Mouse (Mus musculus): ENCODE data around the gene Zfp605. TPM values are rescaled to one million over a fixed set of nuclear protein-coding genes. Genes with fewer than 3 reads are reported as not detected.

Gene Zfp605
- polyA plus RNA-seq, 1 experiment from 2014 or later = 16.9 TPM

DNA sequence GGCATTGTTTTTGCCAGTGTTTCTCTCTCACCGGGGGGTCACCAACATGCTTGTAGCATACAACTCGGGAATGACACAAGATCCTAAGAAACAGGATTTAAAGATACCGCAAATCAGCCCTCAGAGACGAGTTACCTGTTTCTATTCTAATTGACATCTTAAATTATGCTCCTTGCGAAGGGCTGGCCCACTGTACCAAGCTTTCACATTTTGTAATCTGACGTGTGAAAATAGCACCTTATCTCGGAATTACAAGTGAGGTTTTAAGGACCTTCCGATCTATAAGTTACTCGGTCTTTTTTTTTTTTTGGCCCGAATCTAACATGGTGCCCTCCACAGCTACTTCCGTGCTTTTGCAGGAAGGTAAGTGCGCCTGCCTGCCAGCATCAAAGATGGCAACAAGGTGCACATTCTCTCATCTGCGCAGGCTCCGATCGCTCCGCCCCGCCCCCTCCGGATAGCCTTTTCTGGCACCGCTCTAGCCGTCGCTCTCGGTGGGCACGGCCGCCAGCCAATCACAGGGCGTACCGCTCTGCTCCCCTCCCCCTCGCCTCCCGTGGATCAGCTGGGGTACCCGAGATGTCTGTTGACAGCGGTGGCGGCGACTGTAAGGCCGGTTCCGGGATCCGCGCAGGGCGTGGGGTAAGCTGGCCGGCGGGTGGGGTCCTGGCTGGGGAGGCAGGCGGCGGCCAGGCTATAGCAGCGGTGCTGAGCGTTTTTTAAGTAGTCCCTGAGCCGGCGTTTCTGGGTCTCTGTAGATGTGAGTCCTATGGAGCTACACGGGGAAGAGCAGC, 25.6 kb downstream of the Zfp605 start, which contains the start of gene Chfr:
Gene Chfr (plus strand): TSS at position 550 of the 794 bp plus-strand sequence.
- Histone ChIP-seq H3K9ac (replicated peaks) (peak within 1 kb of the TSS; percentile 93), H3K4me1 (replicated peaks) (peaks cover 12% of the 10 kb centered on the region), H3K36me3 (peaks cover 29% of the 10 kb centered on the region), H3K9me3 (no peaks in the 10 kb centered on the region), H3K4me3 (replicated peaks) (peak within 1 kb of the TSS; percentile 76), H3K27me3 (no peaks in the 10 kb centered on the region), H3K4me2 (replicated peaks) (peak within 1 kb of the TSS; percentile 72), H3K27ac (peak within 1 kb of the TSS; percentile 76)
- WGBS = 4% methylated on average over 46 of the region's 46 CpGs
- peak; percentile 99 for ATAC-seq

DNA sequence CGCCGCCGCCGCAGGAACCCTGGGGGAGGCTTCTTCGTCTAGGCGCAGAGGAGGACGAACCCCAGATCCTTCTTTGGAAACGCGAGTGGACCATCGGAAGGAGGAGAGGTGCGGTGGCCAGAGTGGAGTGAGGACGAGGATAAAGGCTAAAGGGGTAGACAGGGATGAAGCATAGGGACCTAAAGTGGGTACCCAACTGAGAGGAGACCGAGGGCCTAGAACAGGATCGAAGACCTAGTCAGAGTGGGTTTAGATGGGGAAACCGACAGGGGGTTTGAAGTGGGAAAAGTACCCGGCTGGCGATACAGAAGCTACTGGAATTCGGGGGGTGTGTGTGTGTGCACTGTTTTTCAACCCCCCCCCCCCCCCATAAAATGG, 26.2 kb downstream of the Zfp605 start:
- Histone ChIP-seq H3K27me3 (no peaks in the 10 kb centered on the region), H3K9ac (replicated peaks) (peak overlapping the region; percentile 93), H3K27ac (peak overlapping the region; percentile 76), H3K4me2 (replicated peaks) (peak overlapping the region; percentile 72), H3K9me3 (no peaks in the 10 kb centered on the region), H3K36me3 (peaks cover 29% of the 10 kb centered on the region), H3K4me3 (replicated peaks) (peak overlapping the region; percentile 76), H3K4me1 (replicated peaks) (peaks cover 12% of the 10 kb centered on the region)
- ATAC-seq = peak; percentile 61; the same call in 1 of the 2 replicates
- WGBS = 8% methylated on average over 18 of the region's 18 CpGs

DNA sequence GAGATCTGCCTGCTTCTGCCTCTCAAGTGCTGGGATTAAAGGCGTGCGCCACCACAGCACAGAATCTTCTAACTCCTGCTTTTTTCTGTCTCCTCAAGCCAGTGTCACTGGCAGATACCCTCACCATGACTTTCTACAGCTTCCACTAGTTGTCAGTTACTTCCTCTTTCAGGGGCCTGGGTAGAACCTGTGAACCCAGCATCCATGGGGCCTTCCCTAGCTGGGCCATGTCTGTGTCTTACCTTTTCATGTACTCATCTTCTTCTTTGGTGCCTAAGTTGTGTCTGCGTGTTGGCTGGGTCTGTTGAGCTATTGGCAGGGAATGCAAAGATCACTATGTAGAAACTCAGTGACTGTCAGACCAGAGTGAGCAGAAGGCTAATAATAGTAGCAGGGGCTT, 27.9 kb downstream of the Zfp605 start:
- no peak overlapping the region for H3K27ac ChIP-seq
- peaks cover 12% of the 10 kb centered on the region for H3K4me1 ChIP-seq (replicated peaks)
- 95% methylated on average over 3 of the region's 3 CpGs for WGBS
- H3K9me3 ChIP-seq = no peaks in the 10 kb centered on the region
- H3K27me3 ChIP-seq = no peaks in the 10 kb centered on the region
- H3K4me2 ChIP-seq (replicated peaks) = no peak overlapping the region
- H3K4me3 ChIP-seq (replicated peaks) = no peak overlapping the region
- no peak overlapping the region for H3K9ac ChIP-seq (replicated peaks)
- peaks cover 40% of the 10 kb centered on the region for H3K36me3 ChIP-seq
- ATAC-seq = no peak

DNA sequence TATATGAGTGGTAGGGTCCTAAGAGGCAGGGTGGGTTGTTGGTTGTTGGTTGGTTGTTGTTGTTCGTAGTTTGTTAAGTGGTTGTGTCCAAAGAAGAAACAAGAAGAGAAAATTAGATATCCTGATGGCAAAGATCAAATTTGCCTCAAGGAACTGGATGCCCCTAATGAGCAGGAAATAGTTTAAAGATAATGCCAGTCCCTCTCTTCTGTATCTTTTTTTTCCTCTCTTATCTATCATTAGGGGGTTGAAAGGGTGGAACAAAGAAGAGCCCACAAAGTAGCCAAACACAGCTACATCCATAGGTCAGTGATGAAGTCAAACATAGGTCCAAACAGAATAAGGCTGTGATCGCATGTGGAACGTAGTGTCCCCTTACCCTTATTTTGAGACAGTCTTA, 29.4 kb downstream of the Zfp605 start:
- peaks cover 53% of the 10 kb centered on the region for H3K36me3 ChIP-seq
- H3K9me3 ChIP-seq = no peaks in the 10 kb centered on the region
- no peak overlapping the region for H3K9ac ChIP-seq (replicated peaks)
- WGBS = 97% methylated on average over 3 of the region's 3 CpGs
- H3K4me1 ChIP-seq (replicated peaks) = peaks cover 12% of the 10 kb centered on the region
- H3K27ac ChIP-seq = no peak overlapping the region
- ATAC-seq = no peak
- H3K4me3 ChIP-seq (replicated peaks) = no peak overlapping the region
- no peaks in the 10 kb centered on the region for H3K27me3 ChIP-seq
- H3K4me2 ChIP-seq (replicated peaks) = no peak overlapping the region

DNA sequence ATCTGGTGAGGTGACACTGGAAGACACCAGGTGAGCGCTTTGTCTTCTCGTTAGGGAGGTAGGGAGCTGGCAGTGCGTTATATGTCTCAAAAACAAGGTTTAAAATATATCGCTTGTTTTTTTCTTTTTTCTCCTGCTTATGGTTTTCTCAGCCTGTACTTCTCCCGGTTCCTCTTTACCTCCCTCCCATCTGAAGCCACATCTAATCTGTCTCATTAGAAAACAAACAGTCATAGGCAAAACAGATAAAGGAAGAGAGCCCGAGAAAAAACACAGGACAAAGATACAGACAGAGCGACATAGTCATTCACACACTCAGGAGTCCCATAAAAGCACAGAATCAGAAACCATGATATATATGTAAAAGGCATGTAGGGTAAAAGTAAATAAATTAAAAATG, 30.5 kb downstream of the Zfp605 start:
- Histone ChIP-seq H3K9me3 (no peaks in the 10 kb centered on the region), H3K27ac (no peak overlapping the region), H3K4me3 (replicated peaks) (no peak overlapping the region), H3K4me1 (replicated peaks) (peaks cover 12% of the 10 kb centered on the region), H3K36me3 (peaks cover 63% of the 10 kb centered on the region), H3K27me3 (no peaks in the 10 kb centered on the region), H3K9ac (replicated peaks) (no peak overlapping the region), H3K4me2 (replicated peaks) (no peak overlapping the region)
- no peak for ATAC-seq
- WGBS = 92% methylated on average over 7 of the region's 7 CpGs

DNA sequence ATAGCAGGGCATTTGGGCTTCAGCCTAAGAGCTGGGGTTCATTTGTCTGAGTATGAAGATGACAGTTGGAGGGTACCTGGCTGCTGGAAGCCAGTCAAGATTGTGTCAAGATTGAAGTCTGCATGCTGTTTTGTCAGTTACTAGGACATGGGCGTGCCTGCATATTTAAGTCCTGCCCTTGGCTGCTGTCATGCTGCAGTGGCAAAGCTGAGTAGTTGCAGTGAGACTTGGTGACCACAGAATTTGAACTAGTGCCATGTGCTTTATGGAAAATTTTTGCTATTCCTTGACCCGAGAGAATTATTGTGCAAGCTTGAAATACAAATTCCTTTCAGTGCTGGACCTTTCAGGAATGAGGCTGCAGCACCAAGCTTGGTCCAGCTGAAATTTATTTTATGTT, 32.4 kb downstream of the Zfp605 start:
- no peaks in the 10 kb centered on the region for H3K27me3 ChIP-seq
- WGBS = 91% methylated on average over 2 of the region's 2 CpGs
- peaks cover 80% of the 10 kb centered on the region for H3K36me3 ChIP-seq
- no peak overlapping the region for H3K9ac ChIP-seq (replicated peaks)
- no peak for ATAC-seq
- no peak overlapping the region for H3K4me3 ChIP-seq (replicated peaks)
- H3K4me2 ChIP-seq (replicated peaks) = no peak overlapping the region
- H3K9me3 ChIP-seq = no peaks in the 10 kb centered on the region
- H3K27ac ChIP-seq = no peak overlapping the region
- peaks cover under 1% of the 10 kb centered on the region; the same call in 1 of the 2 replicates for H3K4me1 ChIP-seq (replicated peaks)

DNA sequence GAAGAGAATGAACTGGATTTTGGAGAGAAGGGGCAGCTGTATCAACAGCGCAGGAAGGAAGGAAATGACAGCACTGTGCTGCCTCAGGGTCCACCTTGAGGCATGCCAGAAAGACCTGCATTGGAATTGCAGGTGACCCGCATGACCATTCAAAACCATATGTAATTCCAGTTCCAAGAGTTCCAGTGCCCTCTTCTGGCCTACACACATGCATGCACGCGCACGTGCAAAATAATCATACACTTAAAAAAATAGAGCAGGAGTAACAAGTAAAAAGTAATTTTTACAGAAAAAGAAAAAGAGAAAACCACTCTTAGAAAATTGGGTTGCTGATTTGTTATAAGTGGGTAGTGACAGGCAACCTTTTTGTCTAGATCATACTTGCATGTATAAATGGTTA, 33.1 kb downstream of the Zfp605 start:
- no peak for ATAC-seq
- Histone ChIP-seq H3K36me3 (peaks cover 85% of the 10 kb centered on the region), H3K27ac (no peak overlapping the region), H3K4me1 (replicated peaks) (no peaks in the 10 kb centered on the region), H3K9ac (replicated peaks) (no peak overlapping the region), H3K27me3 (no peaks in the 10 kb centered on the region), H3K4me2 (replicated peaks) (no peak overlapping the region), H3K9me3 (no peaks in the 10 kb centered on the region), H3K4me3 (replicated peaks) (no peak overlapping the region)
- 91% methylated on average over 5 of the region's 5 CpGs for WGBS

DNA sequence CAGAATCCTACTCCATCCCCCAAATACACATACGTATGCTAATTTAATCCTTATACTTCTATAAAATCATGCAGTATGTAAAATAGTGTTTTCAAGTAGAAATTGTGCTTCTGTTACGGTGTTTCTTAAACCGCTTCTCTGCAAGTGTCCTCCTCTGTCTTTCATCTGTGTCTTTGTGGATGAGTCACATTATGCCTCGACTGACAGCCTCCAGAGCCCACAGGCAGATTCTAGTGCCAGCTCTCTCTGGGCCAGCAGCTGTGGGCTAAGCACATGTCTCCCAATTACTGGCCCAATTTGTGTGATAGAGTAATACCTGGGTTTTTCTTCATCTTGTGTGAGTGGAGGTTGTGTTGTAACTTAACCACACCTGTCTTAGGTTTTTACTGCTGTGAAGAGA, 59.5 kb downstream of the Zfp605 start:
- no peak overlapping the region for H3K9ac ChIP-seq (replicated peaks)
- H3K27me3 ChIP-seq = no peaks in the 10 kb centered on the region
- H3K4me1 ChIP-seq (replicated peaks) = no peaks in the 10 kb centered on the region
- 98% methylated on average over 4 of the region's 4 CpGs for WGBS
- no peak for ATAC-seq
- H3K4me2 ChIP-seq (replicated peaks) = no peak overlapping the region
- H3K4me3 ChIP-seq (replicated peaks) = no peak overlapping the region
- H3K36me3 ChIP-seq = peaks cover 76% of the 10 kb centered on the region
- no peaks in the 10 kb centered on the region for H3K9me3 ChIP-seq
- H3K27ac ChIP-seq = no peak overlapping the region

DNA sequence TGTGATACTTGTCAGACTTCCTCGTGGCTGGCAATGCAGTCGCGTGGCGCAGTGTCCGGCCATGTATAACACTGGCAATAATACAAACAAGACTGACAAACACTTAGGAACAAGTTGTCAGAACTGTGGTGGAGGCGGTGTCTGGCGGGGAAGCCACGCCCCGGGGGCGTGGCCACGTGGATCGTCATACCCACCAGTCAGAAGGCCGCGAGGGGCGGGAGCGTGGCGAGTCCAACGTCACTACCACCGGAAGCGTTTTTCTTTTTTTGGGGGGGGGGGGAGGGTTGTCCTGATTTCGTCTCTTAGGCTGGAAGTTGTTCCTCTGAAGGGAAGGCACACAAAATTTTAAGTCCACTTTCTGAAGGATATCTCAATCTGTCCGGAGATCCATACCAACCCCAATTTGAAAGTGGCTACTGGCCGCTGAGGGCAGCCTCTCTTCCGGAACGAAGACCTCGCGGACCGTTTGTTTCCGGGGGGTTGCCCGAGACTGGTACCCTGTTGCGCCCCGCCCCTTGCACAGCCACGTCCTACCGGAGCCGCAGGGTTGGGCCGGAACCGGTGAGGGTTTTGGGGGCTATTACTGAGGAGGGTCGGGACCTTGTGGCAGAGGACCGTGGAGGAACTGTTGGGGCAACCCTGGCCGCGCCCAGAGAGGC, 66.6 kb downstream of the Zfp605 start, which contains the start of gene Golga3:
Gene Golga3 (plus strand): TSS at position 340 of the 659 bp plus-strand sequence.
- peak within 1 kb of the TSS; percentile 93 for H3K4me2 ChIP-seq (replicated peaks)
- WGBS = under 1% methylated on average over 41 of the region's 41 CpGs
- H3K4me1 ChIP-seq (replicated peaks) = peaks cover 17% of the 10 kb centered on the region
- no peaks in the 10 kb centered on the region for H3K9me3 ChIP-seq
- peak; percentile 98 for ATAC-seq
- peaks cover 14% of the 10 kb centered on the region for H3K36me3 ChIP-seq
- H3K27me3 ChIP-seq = no peaks in the 10 kb centered on the region
- peak within 1 kb of the TSS; percentile 74 for H3K27ac ChIP-seq
- H3K9ac ChIP-seq (replicated peaks) = peak within 1 kb of the TSS; percentile 89
- peak within 1 kb of the TSS; percentile 92 for H3K4me3 ChIP-seq (replicated peaks)

DNA sequence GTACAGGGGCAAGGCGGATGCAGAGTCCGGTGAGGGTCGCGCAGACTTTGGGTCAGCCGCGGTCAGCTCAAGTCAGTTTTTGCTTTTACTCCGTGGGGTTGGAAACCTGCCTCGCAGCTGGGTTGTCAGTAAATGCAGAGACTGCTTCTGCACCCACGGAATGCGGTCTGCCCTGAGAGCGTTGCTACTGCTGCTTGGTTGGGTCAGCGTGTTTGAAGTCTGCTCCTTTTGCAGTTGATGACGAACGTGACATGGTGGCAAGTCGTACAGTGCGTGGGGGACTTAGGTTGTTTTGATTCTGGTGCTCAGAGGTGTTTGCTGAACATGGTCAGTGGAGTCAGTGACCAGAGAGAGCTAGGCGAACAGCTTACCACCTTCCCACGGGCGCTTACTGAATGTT, 67.1 kb downstream of the Zfp605 start:
- WGBS = 5% methylated on average over 19 of the region's 19 CpGs
- H3K4me3 ChIP-seq (replicated peaks) = peak overlapping the region; percentile 92
- ATAC-seq = peak; percentile 57
- H3K4me1 ChIP-seq (replicated peaks) = peaks cover 17% of the 10 kb centered on the region
- H3K27me3 ChIP-seq = no peaks in the 10 kb centered on the region
- H3K4me2 ChIP-seq (replicated peaks) = peak overlapping the region; percentile 93
- peaks cover 15% of the 10 kb centered on the region for H3K36me3 ChIP-seq
- no peaks in the 10 kb centered on the region for H3K9me3 ChIP-seq
- H3K9ac ChIP-seq (replicated peaks) = peak overlapping the region; percentile 89
- H3K27ac ChIP-seq = peak overlapping the region; percentile 74

DNA sequence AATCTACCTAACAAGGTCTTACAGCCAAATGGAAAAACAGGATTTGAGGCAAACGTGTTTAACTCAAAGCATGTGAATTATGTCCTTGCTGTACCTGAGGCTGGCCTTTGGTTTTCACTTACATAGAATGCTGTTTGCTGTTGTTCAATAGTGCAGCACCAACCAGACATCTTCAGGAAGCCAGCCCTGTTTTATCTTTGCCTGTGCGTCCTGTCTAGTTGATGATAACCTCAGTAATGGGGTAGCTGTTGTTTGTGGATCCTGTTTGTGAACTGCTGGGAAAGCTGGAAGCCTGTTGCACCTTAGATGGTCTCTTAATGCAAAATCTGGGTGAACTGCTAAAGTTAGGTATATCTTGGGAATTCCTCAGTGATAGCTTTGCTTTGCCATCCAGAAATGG, 68.7 kb downstream of the Zfp605 start:
- 87% methylated on average over 2 of the region's 2 CpGs for WGBS

More for the DNA sequence above, 68.7 kb downstream of the Zfp605 start:
- Histone ChIP-seq H3K36me3 (peaks cover 19% of the 10 kb centered on the region), H3K27ac (no peak overlapping the region), H3K4me2 (replicated peaks) (no peak overlapping the region), H3K27me3 (no peaks in the 10 kb centered on the region), H3K4me3 (replicated peaks) (no peak overlapping the region), H3K9me3 (no peaks in the 10 kb centered on the region), H3K9ac (replicated peaks) (no peak overlapping the region), H3K4me1 (replicated peaks) (peaks cover 17% of the 10 kb centered on the region)
- ATAC-seq = no peak

Data from midbrain, embryonic 13.5 days (tissue).